Mouse (Mus musculus) megakaryocyte progenitor cell, adult 5-6 weeks (primary cell): ENCODE results near the gene Olfr110. TPM values are rescaled to one million over a fixed set of nuclear protein-coding genes. Genes with fewer than 3 reads are reported as not detected.
"Not testable (repeated sequence)": the region's sequence is repeated elsewhere in the genome, so short reads cannot be mapped to it uniquely, and the experiment has no call there.

ENCODE experiments used
- ATAC-seq: replicated peaks from 2 replicates; pipeline ENCODE4 v1.8.0; 2016; ENCODE audit warnings: mild to moderate bottlenecking, moderate TSS enrichment, inconsistent platforms; ENCODE audit not compliant: poor library complexity
- total RNA-seq, 2 experiments: library from RNA; stranded (forward) in 1 of 2; stranded (reverse) in 1 of 2; fragments of 157-497, 149-512 nt in 1 of 2; fragments of 200-1000 nt in 1 of 2; gene quantifications; 2 replicates each; pipeline versions ENCODE4 v1.2.3 to v1.2.4; 2015 to 2017

Olfr110 gene
- total RNA-seq (2015) (not detected in 2 replicates), total RNA-seq (2017) (not detected in 2 replicates)

DNA sequence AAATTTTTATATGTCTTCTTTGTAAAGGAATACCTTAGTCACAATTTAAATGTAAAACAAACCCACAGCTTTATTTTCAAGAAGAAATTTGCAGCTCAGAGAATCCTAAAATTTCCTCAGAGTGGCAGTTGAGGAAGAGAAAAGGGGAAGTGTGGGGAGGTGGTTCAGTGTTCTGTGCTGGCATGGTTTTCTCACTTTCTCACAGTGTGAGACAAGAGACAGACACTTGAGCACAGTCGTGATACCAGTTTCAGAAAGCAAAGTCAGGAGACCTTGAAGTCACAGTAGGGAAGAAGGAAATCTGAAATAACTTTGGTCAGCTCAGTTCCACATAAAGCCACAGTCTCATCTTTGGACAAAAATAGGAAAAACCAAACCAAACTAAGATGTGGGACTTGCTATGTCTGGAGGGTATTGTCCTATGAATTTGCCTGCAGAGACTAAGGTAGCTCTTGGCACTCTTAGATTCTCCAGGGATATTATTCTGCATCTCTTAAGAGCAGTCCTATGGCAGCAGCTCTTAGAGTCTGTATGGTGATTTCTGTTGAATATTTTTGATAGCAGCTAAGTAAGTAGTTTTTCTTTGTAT is at the start of gene Olfr110:
Olfr110 (plus strand) TSS at position 539 of the 589 bp plus-strand sequence.
- ATAC-seq: peak; percentile 85

DNA sequence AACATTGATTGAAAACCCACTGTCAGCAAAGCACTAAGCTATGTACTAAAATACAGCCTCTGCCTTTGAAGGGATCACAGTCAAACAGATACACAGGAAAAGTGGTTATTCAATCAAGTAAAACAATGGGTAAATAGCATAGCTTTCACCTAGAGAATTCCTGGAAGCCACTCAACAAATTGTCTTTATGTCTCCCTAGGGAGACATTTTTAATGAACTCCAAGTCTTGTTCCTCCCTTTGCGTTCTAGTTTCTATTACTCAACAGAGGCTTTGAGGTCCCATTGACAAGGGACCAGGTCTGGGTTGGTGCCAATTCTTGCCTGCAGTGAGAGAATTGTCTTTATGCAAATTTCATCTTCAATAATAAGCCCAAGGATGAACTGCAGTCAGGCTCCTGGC is 47.1 kb upstream of the Olfr110 start, which contains the start of gene Olfr108:
Olfr108 (plus strand) TSS at position 301 of the 400 bp plus-strand sequence.
- ATAC-seq: no peak

DNA sequence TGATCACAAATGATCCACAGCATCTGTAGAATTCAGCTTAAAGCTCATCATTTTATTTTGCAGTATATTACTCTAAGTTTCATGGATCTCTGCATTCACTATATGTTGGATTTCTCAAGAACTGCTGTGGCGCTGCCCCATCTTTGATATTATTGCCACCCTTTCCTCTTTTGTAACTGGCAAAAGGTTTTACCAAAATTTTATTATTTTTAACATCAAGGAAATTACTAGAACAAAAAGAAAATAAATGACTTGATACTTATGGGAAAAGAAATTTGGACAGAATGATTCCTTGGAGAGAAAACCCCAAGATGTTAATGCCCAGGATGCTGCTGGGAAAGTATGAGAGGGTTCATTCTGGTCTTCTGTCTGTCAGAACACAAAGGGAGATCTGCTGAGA is 33.7 kb upstream of the Olfr110 start, which contains the start of gene Olfr109:
Olfr109 (plus strand) TSS at position 301 of the 400 bp plus-strand sequence.
- ATAC-seq: no peak

DNA sequence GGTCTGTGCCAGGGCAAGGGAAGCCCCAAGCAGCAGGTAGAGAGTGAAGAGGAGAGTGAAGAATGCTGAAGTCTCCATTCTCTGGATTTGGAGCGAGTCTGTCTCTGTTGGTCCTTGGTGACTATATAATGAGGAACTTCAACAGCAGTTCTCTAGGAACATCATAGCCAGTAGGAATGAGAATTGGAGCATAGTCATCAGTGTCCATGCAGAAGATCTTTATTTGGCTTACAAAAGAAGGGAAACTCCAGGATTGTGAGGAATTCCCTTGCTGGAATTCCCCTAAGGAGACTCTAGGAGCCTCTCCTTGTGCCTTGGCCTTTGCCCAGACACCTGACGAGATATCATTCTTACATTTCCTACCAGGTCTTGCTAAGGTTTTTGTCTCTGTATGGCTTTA is 8.8 kb upstream of the Olfr110 start, which contains the start of gene H2-M2:
H2-M2 (minus strand) TSS at position 101 of the 400 bp plus-strand sequence.
- ATAC-seq: no peak

DNA sequence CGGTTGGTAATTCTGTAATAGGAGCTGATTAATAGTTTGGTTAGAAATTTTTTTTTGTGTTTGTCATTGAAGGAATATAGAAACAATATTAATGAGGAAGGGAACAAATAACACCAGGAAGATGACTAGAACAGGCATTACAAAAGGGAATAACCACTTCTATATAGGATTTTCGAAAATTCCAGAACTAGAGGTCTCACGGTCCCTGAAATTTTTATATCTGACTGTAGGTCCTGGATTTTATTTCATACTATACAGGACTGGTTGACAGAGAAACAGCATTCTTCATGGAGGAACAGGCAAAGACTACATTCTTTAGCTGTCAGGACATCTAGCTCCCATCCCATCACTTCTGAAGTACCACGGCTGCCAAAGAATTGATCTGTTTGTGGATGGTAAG is 15.5 kb downstream of the Olfr110 start, which contains the start of gene Olfr111:
Olfr111 (plus strand) TSS at position 301 of the 400 bp plus-strand sequence.
- ATAC-seq: no peak

GRCm38 (mm10) chr17:37524612-37525011 is 32.3 kb downstream of the Olfr110 start:
- ATAC-seq: peak; percentile 92

- ATAC-seq: peak; percentile 87
Measured at GRCm38 (mm10) chr17:37525427-37525826, 33.2 kb downstream of the Olfr110 start.

GRCm38 (mm10) chr17:37535173-37535572 is 42.9 kb downstream of the Olfr110 start:
- no peak for ATAC-seq

DNA sequence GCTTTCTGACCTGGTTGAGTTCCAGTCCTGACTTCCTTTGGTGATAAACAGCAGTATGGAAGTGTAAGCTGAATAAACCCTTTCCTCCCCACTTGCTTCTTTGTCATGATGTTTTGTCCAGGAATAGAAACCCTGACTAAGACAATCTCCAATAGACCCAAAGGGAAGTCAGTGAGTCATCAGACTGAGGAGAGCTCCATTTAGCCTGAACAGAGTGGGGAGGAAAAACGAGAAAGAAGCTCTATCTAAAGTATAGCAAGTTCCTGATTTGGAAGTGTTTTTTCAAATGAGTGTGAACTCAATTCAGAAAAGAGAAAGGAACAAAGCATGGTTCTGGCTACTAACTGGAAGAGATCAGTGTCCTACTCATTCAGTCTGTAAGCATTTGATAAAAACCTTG is 46.1 kb downstream of the Olfr110 start:
- not testable (repeated sequence) for ATAC-seq

DNA sequence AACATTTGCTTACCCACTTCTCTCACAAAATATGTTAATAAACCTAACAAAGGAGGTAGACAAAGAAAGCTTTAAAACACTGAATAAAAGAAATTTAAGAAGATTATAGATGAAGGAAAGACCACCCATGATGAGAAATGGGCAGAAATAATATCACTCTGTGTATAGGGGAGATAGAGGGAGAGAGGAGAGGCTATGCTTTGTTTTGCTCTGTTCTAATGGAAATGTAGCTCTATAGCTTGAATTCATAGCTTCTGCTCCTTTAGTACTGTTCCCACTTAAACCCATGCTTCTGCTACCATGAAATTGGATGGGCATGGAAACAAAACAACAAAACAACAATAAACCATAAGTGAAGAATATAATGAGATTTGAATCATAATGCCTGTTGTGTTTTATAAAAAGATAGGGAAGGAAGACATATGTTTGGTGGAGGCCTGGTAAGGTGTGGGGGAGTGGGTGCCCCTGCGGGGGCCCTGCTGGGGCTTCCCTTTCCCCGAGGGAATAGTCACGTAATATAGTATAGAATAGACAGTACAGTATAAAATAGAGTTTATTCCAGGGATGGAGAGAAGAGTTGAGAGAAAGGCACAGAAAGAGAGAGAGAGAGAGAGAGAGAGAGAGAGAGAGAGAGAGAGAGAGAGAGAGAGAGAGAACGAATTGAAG is 49.3 kb downstream of the Olfr110 start:
- ATAC-seq: no peak

- no peak for ATAC-seq
Measured at GRCm38 (mm10) chr17:37543800-37544435, 51.6 kb downstream of the Olfr110 start.

Other genes with a start within 250 kb of the Olfr110 start
- gene Olfr98, start 228.7 kb upstream of the Olfr110 start, total RNA-seq (2015): not detected in 2 replicates
- gene Olfr98, start 228.7 kb upstream of the Olfr110 start, total RNA-seq (2017): not detected in 2 replicates
- gene H2-M3, start 222.2 kb upstream of the Olfr110 start, total RNA-seq (2015): 11.0 and 11.6 TPM in 2 replicates
- gene H2-M3, start 222.2 kb upstream of the Olfr110 start, total RNA-seq (2017): 23.5 and 27.3 TPM in 2 replicates
- not detected in 2 replicates for gene Olfr99, start 209.0 kb upstream of the Olfr110 start, total RNA-seq (2015)
- not detected in 2 replicates for gene Olfr99, start 209.0 kb upstream of the Olfr110 start, total RNA-seq (2017)
- not detected in 2 replicates for gene Olfr101, start 188.2 kb upstream of the Olfr110 start, total RNA-seq (2015)
- gene Olfr101, start 188.2 kb upstream of the Olfr110 start, total RNA-seq (2017): not detected in 2 replicates
- not detected in 2 replicates for gene Olfr102, start 175.4 kb upstream of the Olfr110 start, total RNA-seq (2015)
- gene Olfr102, start 175.4 kb upstream of the Olfr110 start, total RNA-seq (2017): not detected in 2 replicates
- gene Olfr103, start 152.8 kb upstream of the Olfr110 start, total RNA-seq (2015): not detected in 2 replicates
- not detected in 2 replicates for gene Olfr103, start 152.8 kb upstream of the Olfr110 start, total RNA-seq (2017)
- gene Olfr104-ps, start 132.9 kb upstream of the Olfr110 start, total RNA-seq (2015): not detected in 2 replicates
- not detected in 2 replicates for gene Olfr104-ps, start 132.9 kb upstream of the Olfr110 start, total RNA-seq (2017)
- not detected in 2 replicates for gene Olfr105-ps, start 113.4 kb upstream of the Olfr110 start, total RNA-seq (2015)
- not detected in 2 replicates for gene Olfr105-ps, start 113.4 kb upstream of the Olfr110 start, total RNA-seq (2017)
- gene Olfr106-ps, start 102.1 kb upstream of the Olfr110 start, total RNA-seq (2015): not detected in 2 replicates
- gene Olfr106-ps, start 102.1 kb upstream of the Olfr110 start, total RNA-seq (2017): not detected in 2 replicates
- gene Olfr107, start 93.2 kb upstream of the Olfr110 start, total RNA-seq (2015): not detected in 2 replicates
- gene Olfr107, start 93.2 kb upstream of the Olfr110 start, total RNA-seq (2017): not detected in 2 replicates
- gene Olfr108, start 47.0 kb upstream of the Olfr110 start, total RNA-seq (2015): not detected in 2 replicates
- gene Olfr108, start 47.0 kb upstream of the Olfr110 start, total RNA-seq (2017): not detected in 2 replicates
- gene Olfr109, start 33.6 kb upstream of the Olfr110 start, total RNA-seq (2015): not detected in 2 replicates
- gene Olfr109, start 33.6 kb upstream of the Olfr110 start, total RNA-seq (2017): not detected in 2 replicates
- gene H2-M2, start 8.9 kb upstream of the Olfr110 start, total RNA-seq (2015): not detected in 2 replicates
- gene H2-M2, start 8.9 kb upstream of the Olfr110 start, total RNA-seq (2017): not detected in 2 replicates
- gene Olfr111, start 15.6 kb downstream of the Olfr110 start, total RNA-seq (2015): not detected in 2 replicates
- gene Olfr111, start 15.6 kb downstream of the Olfr110 start, total RNA-seq (2017): not detected in 2 replicates
- gene Olfr112, start 77.0 kb downstream of the Olfr110 start, total RNA-seq (2015): not detected in 2 replicates
- gene Olfr112, start 77.0 kb downstream of the Olfr110 start, total RNA-seq (2017): not detected in 2 replicates
- not detected in 2 replicates for gene Olfr113, start 85.2 kb downstream of the Olfr110 start, total RNA-seq (2015)
- gene Olfr113, start 85.2 kb downstream of the Olfr110 start, total RNA-seq (2017): not detected in 2 replicates
- gene Olfr114, start 100.3 kb downstream of the Olfr110 start, total RNA-seq (2015): not detected in 2 replicates
- gene Olfr114, start 100.3 kb downstream of the Olfr110 start, total RNA-seq (2017): not detected in 2 replicates
- gene Olfr115, start 134.6 kb downstream of the Olfr110 start, total RNA-seq (2015): not detected in 2 replicates
- gene Olfr115, start 134.6 kb downstream of the Olfr110 start, total RNA-seq (2017): not detected in 2 replicates
- not detected in 2 replicates for gene Olfr116, start 134.7 kb downstream of the Olfr110 start, total RNA-seq (2015)
- gene Olfr116, start 134.7 kb downstream of the Olfr110 start, total RNA-seq (2017): not detected in 2 replicates
- not detected in 2 replicates for gene Olfr117, start 171.3 kb downstream of the Olfr110 start, total RNA-seq (2015)
- not detected in 2 replicates for gene Olfr117, start 171.3 kb downstream of the Olfr110 start, total RNA-seq (2017)
- not detected in 2 replicates for gene Olfr118, start 174.5 kb downstream of the Olfr110 start, total RNA-seq (2015)
- not detected in 2 replicates for gene Olfr118, start 174.5 kb downstream of the Olfr110 start, total RNA-seq (2017)
- gene Olfr119, start 204.1 kb downstream of the Olfr110 start, total RNA-seq (2015): not detected in 2 replicates
- gene Olfr119, start 204.1 kb downstream of the Olfr110 start, total RNA-seq (2017): not detected in 2 replicates
- not detected in 2 replicates for gene Olfr120, start 229.3 kb downstream of the Olfr110 start, total RNA-seq (2015)
- gene Olfr120, start 229.3 kb downstream of the Olfr110 start, total RNA-seq (2017): not detected in 2 replicates